21 mouse cellular contexts compared by ENCODE assay signal in the genomic region with DNA sequence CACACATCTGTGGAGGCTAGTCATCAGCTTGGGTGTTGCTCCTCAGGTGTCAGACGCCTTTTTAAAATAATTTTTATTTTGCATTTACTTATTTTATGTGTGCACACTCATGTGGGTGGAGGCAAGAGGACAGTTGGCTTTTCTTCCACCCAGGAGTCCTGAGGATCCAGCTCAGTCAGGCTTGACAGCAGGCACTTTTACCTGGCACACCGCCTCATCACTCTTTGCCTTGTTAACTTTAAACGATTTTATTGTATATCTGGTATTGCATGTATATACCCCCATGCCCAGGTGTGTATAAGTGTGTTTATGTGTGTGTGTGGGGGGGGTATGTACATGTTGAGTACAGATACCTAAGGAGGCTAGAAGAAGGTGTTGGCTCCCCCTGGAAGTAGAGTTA. TPM values are rescaled to one million over a fixed set of nuclear protein-coding genes. Genes with fewer than 3 reads are reported as not detected.
"Had no signal": no experiment of that assay in that cellular context is flagged by ENCODE, and none has a peak within 500 bp of the region (broad histone marks: within the 10 kb centered on the region; RNA-seq: fewer than 3 reads in every experiment).

No protein-coding gene starts in this region.

- ATAC-seq: lung, postnatal 0 days; midbrain, embryonic 13.5 days; midbrain, embryonic 15.5 days had no signal

- H3K4me3 ChIP-seq: lung, embryonic 15.5 days; megakaryocyte, embryonic 14.5 days; midbrain, embryonic 13.5 days; midbrain, embryonic 15.5 days; neural tube, embryonic 12.5 days; stomach, embryonic 15.5 days had no signal

- H3K27ac ChIP-seq: lung, embryonic 15.5 days; macrophage; midbrain, embryonic 13.5 days; midbrain, embryonic 15.5 days; neural tube, embryonic 12.5 days; stomach, embryonic 15.5 days; stomach, postnatal 0 days had no signal

- DNase-seq: lung, adult 2 months; lung, postnatal 14 days; lung, postnatal 36 days; right cerebral cortex, postnatal 14 days; thymus, adult 2 months; thymus, postnatal 25 days; thymus, postnatal 4 days had no signal

- H3K27me3 ChIP-seq: megakaryocyte, embryonic 14.5 days; midbrain, embryonic 13.5 days; midbrain, embryonic 15.5 days; neural tube, embryonic 12.5 days; stomach, embryonic 15.5 days had no signal

- H3K4me1 ChIP-seq: neural tube, embryonic 12.5 days had no signal

RNA-seq across cellular contexts. Expression of gene Tmem239, which starts 51.6 kb away (rescaled TPM):
- polyA plus RNA-seq: lung, adult 2 months; lung, embryonic 15.5 days; lung, postnatal 0 days; macrophage; midbrain, embryonic 11.5 days; midbrain, embryonic 13.5 days; midbrain, postnatal 0 days; neural tube, embryonic 12.5 days; neural tube, embryonic 14.5 days; spleen, adult 2 months; stomach, embryonic 15.5 days; stomach, postnatal 0 days; thymus, adult 2 months; urinary bladder, adult 2 months had no signal

RNA-seq across cellular contexts. Expression of gene 1700020A23Rik, which starts 52.8 kb away (rescaled TPM):
- polyA plus RNA-seq: lung, adult 2 months; lung, embryonic 15.5 days; lung, postnatal 0 days; macrophage; midbrain, embryonic 11.5 days; midbrain, embryonic 15.5 days; spleen, adult 2 months; stomach, embryonic 15.5 days; stomach, postnatal 0 days; urinary bladder, adult 2 months had no signal
